Mouse (Mus musculus) MEL (cell line): ENCODE results near the gene Dgcr2. TPM values are rescaled to one million over a fixed set of nuclear protein-coding genes. Genes with fewer than 3 reads are reported as not detected.

Experiments used
- DNase-seq: peaks from one replicate; pipeline ENCODE4 v3.0.0; 2011; ENCODE audit warnings: low read depth, low spot score
- H3K27ac ChIP-seq: 2 replicates; pipeline ENCODE4 v1.5.1; 2012; ENCODE audit warnings: low read depth, mild to moderate bottlenecking, control low read depth, low read length, moderate library complexity; ENCODE audit not compliant: control insufficient read depth
- H3K27me3 ChIP-seq, 2 experiments: fragments of 150-350 bp in 1 of 2; sonication (generic) in 1 of 2; 2 replicates each; pipeline ENCODE4 v1.6.1; 2012; ENCODE audit warnings: low read length in 2 of 2, mild to moderate bottlenecking in 2 of 2, improper control_type of control experiment in 1 of 2, moderate library complexity in 1 of 2; ENCODE audit not compliant: insufficient read depth in 2 of 2, control insufficient read depth in 1 of 2
- H3K36me3 ChIP-seq, 2 experiments: 2 replicates each; pipeline ENCODE4 v1.6.1; 2012 to 2014; ENCODE audit warnings: low read length in 2 of 2, improper control_type of control experiment in 1 of 2, inconsistent platforms in 1 of 2, mild to moderate bottlenecking in 1 of 2; ENCODE audit not compliant: insufficient read depth in 2 of 2, control insufficient read depth in 1 of 2
- H3K4me1 ChIP-seq, 2 experiments: fragments of 150-350 bp in 1 of 2; sonication (generic) in 1 of 2; 2 replicates each; pipeline ENCODE4 v1.6.1; 2012; ENCODE audit warnings: low read length in 2 of 2, improper control_type of control experiment in 1 of 2, mild to moderate bottlenecking in 1 of 2; ENCODE audit not compliant: insufficient read depth in 2 of 2, control insufficient read depth in 1 of 2
- H3K4me3 ChIP-seq, 2 experiments: fragments of 150-350 bp in 1 of 2; sonication (generic) in 1 of 2; 2 replicates each; pipeline ENCODE4 v1.5.1; 2012; ENCODE audit warnings: low read depth in 2 of 2, low read length in 2 of 2, mild to moderate bottlenecking in 2 of 2, moderate library complexity in 2 of 2, control low read depth in 1 of 2, improper control_type of control experiment in 1 of 2; ENCODE audit not compliant: control insufficient read depth in 1 of 2, insufficient read depth in 1 of 2
- H3K79me2 ChIP-seq: 2 replicates; pipeline ENCODE4 v1.6.1; 2012; ENCODE audit warnings: mild to moderate bottlenecking, low read length, moderate library complexity; ENCODE audit not compliant: control insufficient read depth, poor library complexity, insufficient read depth
- H3K9ac ChIP-seq: 2 replicates; pipeline ENCODE4 v1.6.1; 2012; ENCODE audit warnings: low read depth, mild to moderate bottlenecking, control low read depth, low read length, moderate library complexity; ENCODE audit not compliant: control insufficient read depth, poor library complexity, severe bottlenecking
- H3K9me3 ChIP-seq: fragments of 150-350 bp; sonication (generic); replicated peaks from 2 replicates; pipeline ENCODE4 v1.6.1; 2012; ENCODE audit warnings: mild to moderate bottlenecking, low read length, improper control_type of control experiment, moderate library complexity; ENCODE audit not compliant: insufficient read depth
- CTCF ChIP-seq, 3 experiments: IDR thresholded peaks in 2 of 3; conservative IDR thresholded peaks in 1 of 3; 2 replicates each; pipeline ENCODE4 v1.5.1; 2011 to 2012; ENCODE audit warnings: low read length in 3 of 3, low read depth in 2 of 3, mild to moderate bottlenecking in 2 of 3, improper control_type of control experiment in 1 of 3, inconsistent platforms in 1 of 3, mixed read lengths in 1 of 3, moderate library complexity in 1 of 3; ENCODE audit not compliant: control insufficient read depth in 1 of 3, insufficient read depth in 1 of 3, poor library complexity in 1 of 3, severe bottlenecking in 1 of 3
- E2F4 ChIP-seq: IDR thresholded peaks from 2 replicates; pipeline ENCODE4 v1.6.1; 2011; ENCODE audit warnings: low read depth, low read length, improper control_type of control experiment, borderline replicate concordance
- JUND ChIP-seq: IDR thresholded peaks from 2 replicates; pipeline ENCODE4 v1.6.1; 2011; ENCODE audit warnings: low read depth, mild to moderate bottlenecking, improper control_type of control experiment, low read length
- MAX ChIP-seq: IDR thresholded peaks from 2 replicates; pipeline ENCODE4 v1.6.1; 2011; ENCODE audit warnings: low read length, improper control_type of control experiment
- MYB ChIP-seq: IDR thresholded peaks from 2 replicates; pipeline ENCODE4 v1.6.1; 2011; ENCODE audit warnings: mild to moderate bottlenecking, low read depth, low read length, improper control_type of control experiment
- MYC ChIP-seq: IDR thresholded peaks from 2 replicates; pipeline ENCODE4 v1.6.1; 2011; ENCODE audit warnings: low read depth, mild to moderate bottlenecking, low read length, improper control_type of control experiment, moderate library complexity
- NELFE ChIP-seq: IDR thresholded peaks from 2 replicates; pipeline ENCODE4 v1.6.1; 2011; ENCODE audit warnings: low read depth, low read length, improper control_type of control experiment
- POLR2AphosphoS5 ChIP-seq: IDR thresholded peaks from 2 replicates; pipeline ENCODE4 v1.6.1; 2012; ENCODE audit warnings: low read depth, borderline replicate concordance, mild to moderate bottlenecking, inconsistent platforms, low read length, moderate library complexity, mixed read lengths
- RAD21 ChIP-seq: IDR thresholded peaks from 2 replicates; pipeline ENCODE4 v1.6.1; 2011; ENCODE audit warnings: mild to moderate bottlenecking, low read depth, low read length, improper control_type of control experiment
- RCOR1 ChIP-seq: IDR thresholded peaks from 2 replicates; pipeline ENCODE4 v1.6.1; 2012; ENCODE audit warnings: low read depth, mild to moderate bottlenecking, inconsistent platforms, low read length, improper control_type of control experiment
- SMC3 ChIP-seq: IDR thresholded peaks from 2 replicates; pipeline ENCODE4 v1.6.1; 2011; ENCODE audit warnings: low read depth, low read length, improper control_type of control experiment
- TAL1 ChIP-seq: IDR thresholded peaks from 2 replicates; pipeline ENCODE4 v1.6.1; 2012; ENCODE audit warnings: mild to moderate bottlenecking, inconsistent platforms, low read length, moderate library complexity, mixed read lengths
- TCF12 ChIP-seq: IDR thresholded peaks from 2 replicates; pipeline ENCODE4 v1.6.1; 2014; ENCODE audit warnings: low read depth, mild to moderate bottlenecking, inconsistent platforms, low read length, improper control_type of control experiment, moderate library complexity
- ZKSCAN1 ChIP-seq: IDR thresholded peaks from 2 replicates; pipeline ENCODE4 v1.6.1; 2012; ENCODE audit warnings: low read depth, mild to moderate bottlenecking, inconsistent platforms, low read length, improper control_type of control experiment, moderate library complexity
- ZNF384 ChIP-seq: IDR thresholded peaks from 2 replicates; pipeline ENCODE4 v1.6.1; 2012; ENCODE audit warnings: low read depth, mild to moderate bottlenecking, inconsistent platforms, low read length, improper control_type of control experiment
- polyA plus RNA-seq, 2 experiments: library from polyadenylated mRNA; stranded (reverse) in 1 of 2; unstranded in 1 of 2; fragments of >175 nt in 1 of 2; fragments of >200 nt in 1 of 2; gene quantifications; 2 replicates each; pipeline versions ENCODE4 v1.2.1 to v1.2.4; 2012; ENCODE audit warnings: low replicate concordance in 2 of 2, low read depth in 1 of 2; ENCODE audit not compliant: insufficient read length in 2 of 2, insufficient read depth in 1 of 2, missing spikeins in 1 of 2
- total RNA-seq: library from RNA; depleted of rRNA; stranded (reverse); fragments of 300-350 nt; gene quantifications from 2 replicates; pipeline ENCODE4 v1.2.3, GENCODE M21; 2012

The Dgcr2 gene
- total and polyA plus RNA-seq, 3 experiments: 37.1 to 53.7 TPM; not detected in 1

GRCm38 (mm10) chr16:17809711-17810110 is 88.7 kb downstream of the Dgcr2 start:
- DNase-seq: no peak
- no peak overlapping the region for H3K9ac ChIP-seq
- H3K27ac ChIP-seq: no peak overlapping the region
- H3K27me3 ChIP-seq: no peaks in the 10 kb centered on the region
- TF ChIP-seq MYB (no peak), SMC3 (no peak), MYC (no peak), NELFE (no peak), ZNF384 (no peak), RCOR1 (no peak), POLR2AphosphoS5 (no peak), CTCF (IDR thresholded peaks at IDR 0.05 in 2 of 3, conservative IDR thresholded peaks at IDR 0.05 in 1 of 3; ENCODE audit: control insufficient read depth in 1 of 3, insufficient read depth in 1 of 3, low read depth in 2 of 3, low read length in 3 of 3, poor library complexity in 1 of 3, severe bottlenecking in 1 of 3) (no peak)
- H3K79me2 ChIP-seq: peaks cover 5% of the 10 kb centered on the region; the same call in 1 of the 2 replicates
- H3K9me3 ChIP-seq: no peaks in the 10 kb centered on the region
- no peak overlapping the region for H3K4me3 ChIP-seq
- H3K36me3 ChIP-seq: peaks cover 0 to 5% of the 10 kb centered on the region in 2 experiments; a peak in 2 of 4 replicates
- peaks cover 2 to 29% of the 10 kb centered on the region in 2 experiments; a peak in 3 of 4 replicates for H3K4me1 ChIP-seq

- DNase-seq: no peak
- Histone ChIP-seq H3K27ac (no peak overlapping the region), H3K4me1 (peaks cover 2 to 31% of the 10 kb centered on the region in 2 experiments; a peak in 3 of 4 replicates), H3K9ac (no peak overlapping the region), H3K9me3 (no peaks in the 10 kb centered on the region), H3K36me3 (peaks cover 0 to 5% of the 10 kb centered on the region in 2 experiments; a peak in 2 of 4 replicates), H3K27me3 (no peaks in the 10 kb centered on the region)
- TF ChIP-seq MYB (no peak), MAX (no peak), E2F4 (no peak), RAD21 (no peak), JUND (no peak), TCF12 (no peak), ZKSCAN1 (no peak), TAL1 (no peak), SMC3 (no peak), CTCF (IDR thresholded peaks at IDR 0.05 in 2 of 3, conservative IDR thresholded peaks at IDR 0.05 in 1 of 3; ENCODE audit: control insufficient read depth in 1 of 3, insufficient read depth in 1 of 3, low read depth in 2 of 3, low read length in 3 of 3, poor library complexity in 1 of 3, severe bottlenecking in 1 of 3) (no peak)
- TF ChIP-seq, all 39 proteins: peak for 0
- H3K4me3 ChIP-seq: no peak overlapping the region
- peaks cover 5% of the 10 kb centered on the region; the same call in 1 of the 2 replicates for H3K79me2 ChIP-seq
Observed at GRCm38 (mm10) chr16:17809125-17809524, 89.2 kb downstream of the Dgcr2 start.
